Mouse (Mus musculus) embryo, embryonic 10 days (tissue): ENCODE measurements around the gene E130308A19Rik.
A peak's percentile ranks its signal among the peaks of the same experiment; 100 is the strongest.

ENCODE experiments used
- DNase-seq: peaks from one replicate; pipeline ENCODE4 v3.0.0-alpha.2; 2015; ENCODE audit warnings: low spot score

Gene E130308A19Rik

GRCm38 (mm10) chr4:59639163-59639562, 13.2 kb downstream of the E130308A19Rik start:
- no peak for DNase-seq

DNA sequence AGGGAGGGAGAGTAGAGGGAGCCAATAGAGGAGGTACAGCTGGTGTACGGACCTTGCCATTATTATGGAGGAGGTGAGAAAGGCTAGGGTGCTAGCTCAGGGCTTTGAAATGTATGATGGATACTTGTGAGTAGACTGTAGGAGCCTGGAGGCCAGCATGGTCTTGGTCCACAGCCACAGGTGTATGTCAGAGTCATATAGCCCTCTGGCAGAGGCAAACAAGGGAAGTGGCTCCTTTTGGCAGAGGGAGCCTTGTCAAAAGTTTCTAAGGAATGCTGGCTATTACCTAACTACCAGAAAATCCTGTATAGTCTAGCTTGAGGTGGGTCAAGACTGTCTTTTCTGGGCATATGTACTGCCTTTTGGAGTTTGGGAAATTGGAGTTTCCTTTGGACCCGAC, 14.7 kb downstream of the E130308A19Rik start:
- no peak for DNase-seq

DNA sequence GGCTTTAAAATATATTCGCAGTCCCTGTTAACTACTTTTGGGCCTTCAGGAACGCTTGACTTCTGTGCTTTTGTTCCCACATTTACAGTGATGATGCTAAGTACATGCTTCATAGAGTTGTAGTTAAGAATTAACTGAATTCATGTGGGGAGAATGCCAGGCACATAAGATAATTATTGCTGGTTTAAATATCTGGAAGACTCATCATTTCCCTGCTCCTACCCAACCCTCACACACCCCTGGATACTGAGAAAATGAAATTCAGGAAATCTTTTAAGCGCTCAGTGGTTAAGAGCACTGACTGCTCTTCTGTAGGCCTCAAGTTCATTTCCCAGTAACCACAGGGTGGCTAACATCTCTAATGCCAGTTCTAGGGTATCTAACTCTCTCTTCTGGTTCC, 16.0 kb downstream of the E130308A19Rik start:
- no peak for DNase-seq

DNA sequence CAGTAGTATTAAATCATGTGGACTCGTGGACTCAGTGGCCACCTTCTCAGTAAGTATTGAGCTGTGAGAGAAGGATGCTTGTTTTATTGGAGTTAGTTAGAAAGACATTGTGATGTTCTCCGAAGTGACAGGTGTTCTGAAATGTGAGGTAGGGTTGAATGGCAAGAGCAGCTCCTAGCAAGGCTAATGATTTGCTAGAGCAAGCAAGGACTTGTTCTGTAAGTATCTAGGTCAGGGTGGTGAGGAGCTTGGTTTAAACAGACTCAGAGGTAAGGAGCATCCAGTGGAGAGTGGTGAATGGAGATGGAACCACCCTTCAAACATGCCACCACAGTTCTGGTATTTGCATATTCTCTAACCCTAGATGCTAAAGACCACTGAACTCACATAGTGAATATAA, 16.6 kb downstream of the E130308A19Rik start:
- DNase-seq = no peak

- DNase-seq = no peak
These were observed 18.4 kb downstream of the E130308A19Rik start for GRCm38 (mm10) chr4:59644431-59644830.

- DNase-seq = no peak
These were observed 19.0 kb downstream of the E130308A19Rik start for GRCm38 (mm10) chr4:59644992-59645391.

GRCm38 (mm10) chr4:59645610-59646009, 19.6 kb downstream of the E130308A19Rik start:
- DNase-seq = no peak

DNA sequence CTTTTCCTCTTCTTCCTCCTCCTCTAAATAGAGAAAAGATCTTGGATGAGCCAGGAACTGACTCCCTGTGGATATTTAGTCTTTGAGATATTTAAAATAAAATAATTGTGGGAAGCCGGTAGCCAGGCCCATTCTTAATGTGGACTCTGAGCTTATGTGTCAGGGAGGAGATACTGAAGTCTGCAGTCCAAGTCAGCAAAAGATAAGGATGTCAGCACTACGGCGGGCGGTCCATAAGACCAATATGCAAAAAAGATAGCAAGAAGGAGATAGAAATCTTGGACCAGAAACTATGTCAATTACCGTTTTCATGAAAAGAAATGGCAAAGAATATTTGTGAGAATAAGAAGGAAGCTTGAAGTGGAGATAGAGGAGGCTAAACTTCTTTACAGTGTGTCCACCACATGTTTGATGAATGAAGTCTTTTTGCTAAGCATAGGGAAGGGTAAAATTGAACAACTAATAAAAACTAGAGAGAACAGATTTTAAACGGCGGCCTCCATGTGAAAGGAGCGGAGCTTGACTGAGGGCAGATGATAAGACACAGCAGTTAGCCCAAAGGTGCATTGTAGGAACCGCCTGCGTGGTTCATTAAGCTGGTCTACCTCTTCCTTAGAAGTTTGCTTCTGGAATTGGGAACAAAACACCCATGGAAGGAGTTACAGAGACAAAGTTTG, 20.1 kb downstream of the E130308A19Rik start:
- DNase-seq = no peak

DNA sequence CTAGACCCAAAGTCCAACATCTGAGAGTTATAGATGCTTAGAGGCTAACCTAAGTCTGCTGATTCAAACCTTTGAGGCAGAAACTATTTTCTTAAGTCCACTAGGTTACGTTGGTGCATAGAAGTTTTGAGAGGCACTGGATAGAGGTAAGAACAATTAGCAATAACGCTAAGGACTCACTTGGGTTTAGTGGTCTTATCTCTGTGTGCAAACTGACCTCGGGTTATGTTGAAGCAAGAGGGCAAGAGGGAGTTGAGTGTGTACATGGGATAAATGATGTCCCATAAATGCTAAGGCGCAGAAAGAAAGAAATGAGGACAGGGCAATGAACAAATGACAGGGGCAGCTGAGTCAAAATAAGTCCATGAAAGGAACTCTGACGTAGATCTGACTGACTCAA, 23.1 kb downstream of the E130308A19Rik start:
- DNase-seq = no peak

- no peak for DNase-seq
These were observed 26.2 kb downstream of the E130308A19Rik start for GRCm38 (mm10) chr4:59652166-59652681.

- DNase-seq = no peak
These were observed 30.1 kb downstream of the E130308A19Rik start for GRCm38 (mm10) chr4:59656061-59656642.

GRCm38 (mm10) chr4:59662163-59662562, 36.2 kb downstream of the E130308A19Rik start:
- no peak for DNase-seq

- no peak for DNase-seq
These were observed 37.4 kb downstream of the E130308A19Rik start for GRCm38 (mm10) chr4:59663451-59663850.

- DNase-seq = no peak
These were observed 40.7 kb downstream of the E130308A19Rik start for GRCm38 (mm10) chr4:59666550-59667317.

DNA sequence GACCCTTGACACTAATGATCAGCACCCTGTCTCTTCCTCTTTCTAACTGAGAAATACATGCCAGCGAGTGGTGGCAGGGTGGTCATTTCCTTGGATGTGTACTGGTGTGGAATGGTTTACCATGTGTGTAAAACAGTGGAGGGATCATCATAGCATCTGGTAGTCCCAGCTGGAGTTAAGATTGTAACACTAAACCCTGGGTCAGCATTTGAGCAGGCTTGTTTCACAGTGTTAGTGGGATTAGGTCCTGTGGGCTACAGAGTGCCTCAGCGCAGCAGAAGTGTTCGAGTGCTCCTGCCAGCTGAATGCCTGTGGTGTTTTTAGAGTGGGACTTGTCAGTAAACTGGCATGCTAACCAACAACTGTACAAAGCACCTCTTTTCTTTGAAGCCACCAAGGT, 42.0 kb downstream of the E130308A19Rik start:
- DNase-seq = peak; percentile 35

DNA sequence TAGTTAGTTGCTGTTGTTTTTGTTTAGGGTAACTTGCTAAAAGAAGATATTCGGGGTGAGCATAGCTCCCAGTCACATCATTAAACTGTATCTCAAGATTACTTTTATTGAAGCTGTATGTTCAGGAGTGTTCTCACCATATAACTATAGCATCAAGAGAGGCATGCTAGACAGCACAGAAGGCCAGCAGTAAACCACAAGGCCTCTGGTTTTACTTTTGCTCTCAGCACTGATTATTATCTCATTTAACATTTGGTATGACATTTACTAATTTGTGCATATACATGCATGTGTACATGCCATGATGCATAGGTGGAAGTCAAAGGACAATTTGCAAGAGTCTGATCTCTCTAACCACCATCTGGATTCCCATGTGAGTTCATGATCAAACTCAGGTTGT, 43.1 kb downstream of the E130308A19Rik start:
- no peak for DNase-seq

DNA sequence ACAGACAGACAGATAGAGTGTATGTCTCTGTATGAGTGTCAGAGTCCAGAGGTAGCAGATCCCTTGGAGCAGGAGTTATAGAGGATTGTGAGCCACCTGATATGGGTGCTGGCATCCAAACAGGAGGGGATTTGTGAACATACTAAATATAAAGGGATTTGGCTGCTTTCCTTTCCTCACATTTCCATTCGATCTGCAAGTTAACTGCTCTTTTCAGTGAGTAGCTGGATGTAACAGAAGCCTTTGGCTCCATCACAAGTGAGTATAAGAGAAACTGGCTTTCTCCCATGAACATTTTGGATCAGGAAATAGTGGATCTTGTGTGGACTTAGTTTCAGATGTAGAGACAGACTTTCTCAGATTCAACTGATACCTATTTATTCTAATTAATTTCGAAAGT, 44.0 kb downstream of the E130308A19Rik start:
- DNase-seq = no peak

DNA sequence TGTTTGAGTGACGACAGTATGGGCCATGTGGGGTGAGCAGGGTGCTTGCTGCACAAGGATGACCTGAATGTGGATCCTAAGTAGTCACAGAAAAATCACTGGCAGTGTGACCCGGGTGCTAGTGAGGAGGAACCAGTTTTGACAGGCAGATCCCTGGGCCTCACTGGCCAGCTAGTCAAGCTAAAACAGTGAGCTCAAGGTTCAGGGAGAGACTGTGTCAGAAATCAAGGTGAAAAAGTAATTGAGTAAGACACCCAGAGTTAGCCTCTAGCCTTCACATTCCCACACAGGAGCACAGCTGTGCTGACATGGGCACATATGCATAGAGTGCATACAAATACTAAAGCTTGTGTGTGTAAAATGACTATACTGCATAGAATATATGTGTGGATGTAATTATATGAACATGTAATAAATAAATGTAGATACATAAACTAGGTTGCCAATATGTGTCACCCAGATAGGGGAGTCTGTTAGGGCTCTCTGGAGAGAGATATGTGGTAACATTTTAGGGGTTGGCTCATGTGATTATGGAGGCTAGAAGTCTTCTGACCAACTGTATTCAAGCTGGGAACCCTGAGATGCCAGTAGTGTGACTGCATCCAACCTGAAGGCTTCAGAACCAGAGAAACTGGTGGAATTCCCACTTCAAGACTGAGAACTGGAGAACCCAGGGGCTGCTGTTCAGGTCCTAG, 47.6 kb downstream of the E130308A19Rik start:
- DNase-seq = no peak

DNA sequence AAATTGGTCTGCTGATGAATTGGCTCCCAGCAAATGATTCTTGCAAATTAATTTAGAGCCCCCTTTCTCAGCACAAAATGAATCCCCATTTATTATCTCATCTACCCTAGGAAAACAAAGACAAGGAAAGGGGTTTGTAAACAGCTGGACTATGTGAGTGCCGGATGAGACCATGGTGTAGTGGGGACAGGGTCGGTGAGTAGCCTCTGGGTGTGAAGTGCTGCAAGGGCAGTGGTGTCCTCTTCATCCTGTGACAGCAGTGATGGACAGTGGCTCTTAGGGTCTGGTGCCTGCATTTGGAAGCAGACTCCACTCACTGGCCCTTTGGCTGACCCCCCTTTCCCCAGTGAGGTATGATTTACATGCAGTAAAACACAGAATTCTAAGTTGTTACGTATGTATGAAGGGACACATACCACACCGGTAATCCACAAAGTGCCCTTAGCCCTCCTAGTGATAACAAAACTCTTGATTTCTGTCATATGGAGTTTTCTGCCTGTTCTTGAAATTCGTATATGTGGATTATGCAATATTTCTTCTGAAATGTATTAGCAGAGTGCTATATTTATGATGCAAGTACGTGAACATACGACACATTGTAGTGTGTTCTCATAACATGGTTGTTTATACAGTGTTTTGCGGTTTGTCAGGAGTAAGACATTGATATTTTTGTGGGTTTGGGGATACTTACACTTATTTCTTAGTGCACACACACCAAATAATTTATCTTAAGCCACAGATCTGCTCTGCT, 49.1 kb downstream of the E130308A19Rik start:
- DNase-seq = no peak

DNA sequence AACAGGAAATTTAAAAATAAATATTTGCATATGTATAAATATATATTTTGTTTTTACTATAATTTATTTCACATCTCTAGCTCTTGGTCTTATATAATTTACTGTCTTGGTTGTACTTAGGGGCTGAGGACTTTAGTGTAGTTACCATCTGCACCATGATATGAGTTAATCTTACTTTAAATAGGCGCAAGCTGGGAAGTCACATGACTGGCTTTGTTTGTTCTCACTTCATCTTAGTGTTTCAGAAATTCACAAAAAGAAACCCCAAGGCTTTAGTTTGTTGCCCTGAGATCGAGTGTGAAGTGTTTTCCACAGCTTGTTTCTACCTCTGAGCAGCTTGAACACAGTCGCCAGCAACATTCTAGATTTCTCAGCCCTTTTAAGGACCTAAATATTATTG, 49.7 kb downstream of the E130308A19Rik start:
- DNase-seq = no peak

- no peak for DNase-seq
These were observed 55.4 kb downstream of the E130308A19Rik start for GRCm38 (mm10) chr4:59681383-59681782.

DNA sequence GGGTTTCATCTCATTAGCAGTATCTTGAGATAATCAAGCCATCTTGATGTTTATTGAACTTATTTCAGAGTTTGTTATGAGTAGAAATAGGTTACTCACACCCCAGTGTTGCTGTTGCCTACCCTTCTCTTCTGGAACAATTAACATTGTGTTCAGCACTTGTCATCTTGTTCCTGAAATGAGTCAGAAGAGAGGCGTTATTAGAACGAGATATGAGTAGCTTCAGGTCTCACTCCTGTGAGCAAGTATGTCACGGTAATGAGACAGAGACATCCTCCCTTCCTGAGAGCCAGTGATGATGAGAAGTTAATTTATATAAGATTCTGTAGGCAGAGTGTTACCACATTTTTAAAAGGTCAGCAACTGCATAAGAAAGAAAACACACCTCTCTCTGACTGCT, 56.5 kb downstream of the E130308A19Rik start:
- DNase-seq = no peak
